Comparison of ENCODE assay signal across 15 mouse cellular contexts in the genomic region with DNA sequence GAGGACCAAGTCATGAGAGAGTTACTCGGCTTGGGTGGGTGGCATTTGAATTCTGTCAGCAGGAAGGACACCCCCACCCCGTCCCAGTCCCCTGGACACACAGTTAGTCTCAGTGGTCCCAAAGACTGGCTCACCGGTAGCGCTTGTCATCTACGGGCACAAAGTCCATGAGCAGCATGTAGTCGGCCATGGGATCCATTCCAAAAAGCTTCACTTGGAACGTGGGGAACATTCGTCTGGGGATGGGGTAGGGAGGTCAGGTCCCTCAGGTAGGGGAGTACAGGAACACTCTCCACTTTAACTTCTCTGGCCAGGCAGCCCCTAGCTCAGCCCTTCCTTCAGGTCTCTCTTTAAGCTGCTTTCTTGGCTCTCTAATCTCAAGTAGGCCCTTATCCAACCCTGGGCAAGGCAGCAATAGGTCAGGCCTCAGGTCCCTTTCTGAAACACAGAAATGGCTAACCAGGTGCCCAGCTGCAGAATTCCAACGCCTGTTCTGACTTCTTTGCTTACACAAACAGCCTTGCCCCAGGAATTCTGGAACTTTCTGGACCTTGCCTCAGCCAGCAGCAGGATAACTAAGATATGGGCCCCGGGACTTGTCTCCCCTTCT. TPM values are rescaled to one million over a fixed set of nuclear protein-coding genes. Genes with fewer than 3 reads are reported as not detected.
DNase-seq lines count a peak whose midpoint lies in the region; ATAC-seq and TF ChIP-seq lines count a peak whose summit lies in the region.
"Had no signal": no experiment of that assay in that cellular context is flagged by ENCODE, and none has a peak within 500 bp of the region (broad histone marks: within the 10 kb centered on the region; RNA-seq: fewer than 3 reads in every experiment).

No protein-coding gene starts in this region.

- no peak overlapping the region for H3K4me3 ChIP-seq in liver, embryonic 13.5 days (replicated peaks)
- no peak overlapping the region for H3K4me3 ChIP-seq in liver, embryonic 11.5 days (ENCODE audit: low read depth, low read length)
- H3K4me3 ChIP-seq in embryonic facial prominence, embryonic 12.5 days = peak overlapping the region; percentile 53
- H3K4me3 ChIP-seq in embryonic fibroblast, embryonic 13.5 days (ENCODE audit: insufficient read depth, low read length) = peak overlapping the region; percentile 19; the same call in 1 of the 2 replicates
- H3K4me3 ChIP-seq in limb, embryonic 15.5 days = peak overlapping the region; percentile 51
- H3K4me3 ChIP-seq: intestine, embryonic 15.5 days had no signal

- H3K9me3 ChIP-seq in liver, embryonic 13.5 days (replicated peaks) = no peaks in the 10 kb centered on the region
- no peaks in the 10 kb centered on the region for H3K9me3 ChIP-seq in liver, embryonic 11.5 days (ENCODE audit: control insufficient read depth, low read length)
- no peaks in the 10 kb centered on the region for H3K9me3 ChIP-seq in embryonic facial prominence, embryonic 12.5 days
- H3K9me3 ChIP-seq in limb, embryonic 15.5 days = no peaks in the 10 kb centered on the region
- H3K9me3 ChIP-seq: intestine, embryonic 15.5 days had no signal

- no peak for TF ChIP-seq CTCF in embryonic fibroblast, embryonic 13.5 days (IDR thresholded peaks at IDR 0.05; ENCODE audit: borderline replicate concordance, insufficient read depth, low read length)

- TF ChIP-seq POLR2A in embryonic fibroblast, embryonic 13.5 days (IDR thresholded peaks at IDR 0.05; ENCODE audit: low read depth, low read length) = no peak

- H3K36me3 ChIP-seq in liver, embryonic 13.5 days = no peaks in the 10 kb centered on the region
- no peaks in the 10 kb centered on the region for H3K36me3 ChIP-seq in liver, embryonic 11.5 days (ENCODE audit: control insufficient read depth, insufficient read depth, low read length)
- no peaks in the 10 kb centered on the region for H3K36me3 ChIP-seq in embryonic facial prominence, embryonic 12.5 days
- no peaks in the 10 kb centered on the region for H3K36me3 ChIP-seq in limb, embryonic 15.5 days
- H3K36me3 ChIP-seq: intestine, embryonic 15.5 days had no signal

- H3K27me3 ChIP-seq in liver, embryonic 13.5 days = peaks cover 100% of the 10 kb centered on the region
- peaks cover 100% of the 10 kb centered on the region for H3K27me3 ChIP-seq in liver, embryonic 11.5 days (replicated peaks; ENCODE audit: control insufficient read depth, insufficient read depth, low read length)
- H3K27me3 ChIP-seq in embryonic facial prominence, embryonic 12.5 days = peaks cover 99% of the 10 kb centered on the region
- peaks cover 100% of the 10 kb centered on the region for H3K27me3 ChIP-seq in limb, embryonic 15.5 days

- no peak overlapping the region for H3K27ac ChIP-seq in liver, embryonic 13.5 days
- H3K27ac ChIP-seq in liver, embryonic 11.5 days (ENCODE audit: low read depth, low read length) = no peak overlapping the region
- H3K27ac ChIP-seq in embryonic facial prominence, embryonic 12.5 days = no peak overlapping the region
- no peak overlapping the region for H3K27ac ChIP-seq in embryonic fibroblast, embryonic 13.5 days (ENCODE audit: insufficient read depth, low read length)
- no peak overlapping the region for H3K27ac ChIP-seq in limb, embryonic 15.5 days
- H3K27ac ChIP-seq: intestine, embryonic 15.5 days had no signal

- H3K9ac ChIP-seq in liver, embryonic 13.5 days = no peak overlapping the region
- H3K9ac ChIP-seq in liver, embryonic 11.5 days (ENCODE audit: low read depth, low read length) = no peak overlapping the region
- peak overlapping the region; percentile 72 for H3K9ac ChIP-seq in embryonic facial prominence, embryonic 12.5 days
- H3K9ac ChIP-seq in limb, embryonic 15.5 days = no peak overlapping the region
- H3K9ac ChIP-seq: intestine, embryonic 15.5 days had no signal

- WGBS in liver, embryonic 13.5 days (ENCODE audit: insufficient replicate concordance) = 21% methylated on average over 10 of the region's 10 CpGs
- WGBS in liver, embryonic 11.5 days = 24% methylated on average over 10 of the region's 10 CpGs
- WGBS in embryonic facial prominence, embryonic 12.5 days = 13% methylated on average over 10 of the region's 10 CpGs
- 43% methylated on average over 10 of the region's 10 CpGs for WGBS in limb, embryonic 15.5 days

- peak overlapping the region; percentile 52; the same call in 1 of the 2 replicates for H3K4me2 ChIP-seq in liver, embryonic 13.5 days
- H3K4me2 ChIP-seq in liver, embryonic 11.5 days = no peak overlapping the region
- peak overlapping the region; percentile 82 for H3K4me2 ChIP-seq in embryonic facial prominence, embryonic 12.5 days (replicated peaks)
- peak overlapping the region; percentile 88 for H3K4me2 ChIP-seq in limb, embryonic 15.5 days

- no peak for ATAC-seq in liver, embryonic 13.5 days (ENCODE audit: low read depth)
- ATAC-seq in liver, embryonic 11.5 days (replicated peaks; ENCODE audit: low FRiP score) = no peak
- ATAC-seq in embryonic facial prominence, embryonic 12.5 days (ENCODE audit: insufficient number of reproducible peaks, insufficient read depth, low FRiP score, low TSS enrichment) = no peak
- no peak for ATAC-seq in limb, embryonic 15.5 days (ENCODE audit: insufficient number of reproducible peaks, low FRiP score, low TSS enrichment, low read depth)
- ATAC-seq: forebrain, embryonic 14.5 days; intestine, embryonic 15.5 days had no signal

- peaks cover 38% of the 10 kb centered on the region for H3K4me1 ChIP-seq in liver, embryonic 13.5 days (replicated peaks)
- H3K4me1 ChIP-seq in liver, embryonic 11.5 days (replicated peaks; ENCODE audit: control insufficient read depth, insufficient read depth, low read length) = peaks cover 11% of the 10 kb centered on the region
- H3K4me1 ChIP-seq in embryonic facial prominence, embryonic 12.5 days = peaks cover 29% of the 10 kb centered on the region
- H3K4me1 ChIP-seq in embryonic fibroblast, embryonic 13.5 days (ENCODE audit: control insufficient read depth, insufficient read depth, low read length) = no peaks in the 10 kb centered on the region
- H3K4me1 ChIP-seq in limb, embryonic 15.5 days = peaks cover 56% of the 10 kb centered on the region

- DNase-seq in liver, embryonic 13.5 days = no peak
- no peak for DNase-seq in liver, embryonic 11.5 days (ENCODE audit: low spot score)
- DNase-seq in thymus, postnatal 25 days = no peak
- no peak for DNase-seq in embryo, embryonic 9.5 days (ENCODE audit: extremely low spot score)
- no peak for DNase-seq in adrenal gland, adult 2 months
- DNase-seq: adrenal gland, postnatal 14 days; lung, postnatal 4 days; spleen, adult 18-20 months had no signal

RNA-seq across cellular contexts. Expression of a gene that starts 5.5 kb away (rescaled TPM):
- 0.05 TPM in 1 of 2 replicates, not detected in the other for polyA plus RNA-seq in liver, embryonic 13.5 days (2015; fragmentation: Nextera tagmentation; extraction: Ambion mirVana)
- 0.17 and 0.43 TPM in 2 replicates for polyA plus RNA-seq in liver, embryonic 11.5 days (2014; fragmentation: Nextera tagmentation; extraction: Ambion mirVana)
- polyA plus RNA-seq in embryonic facial prominence, embryonic 12.5 days (2016; fragmentation: Nextera tagmentation; extraction: Ambion mirVana) = 19.6 and 21.9 TPM in 2 replicates
- 2.8 and 3.3 TPM in 2 replicates for polyA plus RNA-seq in embryonic fibroblast, embryonic 13.5 days (2011; ENCODE audit: insufficient read length, low read depth, missing spikeins)
- 6.0 and 6.4 TPM in 2 replicates for polyA plus RNA-seq in limb, embryonic 15.5 days (2015; fragmentation: Nextera tagmentation; extraction: Ambion mirVana)
- under 1 TPM in 1 of 2 experiments, not detected in 1; 0.28 TPM for total RNA-seq in adrenal gland, adult 2 months (2021)
- polyA plus RNA-seq in adrenal gland, adult 2 months (2012; rRNA removed) = 0.47 and 0.49 TPM in 2 replicates
- total RNA-seq: adrenal gland, postnatal 14 days; common myeloid progenitor, adult 5-6 weeks had no signal

RNA-seq across cellular contexts. Expression of a gene that starts 37.2 kb away (rescaled TPM):
- polyA plus RNA-seq in liver, embryonic 13.5 days (2015; fragmentation: Nextera tagmentation; extraction: Ambion mirVana) = 25.2 and 32.4 TPM in 2 replicates
- 42.4 and 46.3 TPM in 2 replicates for polyA plus RNA-seq in liver, embryonic 11.5 days (2014; fragmentation: Nextera tagmentation; extraction: Ambion mirVana)
- 4.3 and 4.7 TPM in 2 replicates for polyA plus RNA-seq in embryonic facial prominence, embryonic 12.5 days (2016; fragmentation: Nextera tagmentation; extraction: Ambion mirVana)
- 2.4 and 3.9 TPM in 2 replicates for polyA plus RNA-seq in embryonic fibroblast, embryonic 13.5 days (2011; ENCODE audit: insufficient read length, low read depth, missing spikeins)
- 3.0 and 3.4 TPM in 2 replicates for polyA plus RNA-seq in limb, embryonic 15.5 days (2015; fragmentation: Nextera tagmentation; extraction: Ambion mirVana)
- total RNA-seq in adrenal gland, adult 2 months (2021) = not detected
- polyA plus RNA-seq in adrenal gland, adult 2 months (2012; rRNA removed) = 2.1 and 4.0 TPM in 2 replicates

RNA-seq across cellular contexts. Expression of a gene that starts 41.2 kb away (rescaled TPM):
- polyA plus RNA-seq in liver, embryonic 13.5 days (2015; fragmentation: Nextera tagmentation; extraction: Ambion mirVana) = 0.14 and 0.78 TPM in 2 replicates
- polyA plus RNA-seq in liver, embryonic 11.5 days (2014; fragmentation: Nextera tagmentation; extraction: Ambion mirVana) = not detected in 2 replicates
- polyA plus RNA-seq in embryonic facial prominence, embryonic 12.5 days (2016; fragmentation: Nextera tagmentation; extraction: Ambion mirVana) = 8.1 and 10.4 TPM in 2 replicates
- 17.8 and 20.1 TPM in 2 replicates for polyA plus RNA-seq in embryonic fibroblast, embryonic 13.5 days (2011; ENCODE audit: insufficient read length, low read depth, missing spikeins)
- 5.5 and 6.9 TPM in 2 replicates for polyA plus RNA-seq in limb, embryonic 15.5 days (2015; fragmentation: Nextera tagmentation; extraction: Ambion mirVana)
- total RNA-seq in adrenal gland, adult 2 months (2021) = 1 to 10 TPM; 2.4 to 3.6 TPM
- polyA plus RNA-seq in adrenal gland, adult 2 months (2012; rRNA removed) = 3.7 and 4.0 TPM in 2 replicates
- total RNA-seq: common myeloid progenitor, adult 5-6 weeks had no signal
- polyA plus RNA-seq: thymus, postnatal 0 days had no signal

RNA-seq across cellular contexts. Expression of a gene that starts 44.7 kb away (rescaled TPM):
- polyA plus RNA-seq in liver, embryonic 13.5 days (2015; fragmentation: Nextera tagmentation; extraction: Ambion mirVana) = 2.4 and 2.6 TPM in 2 replicates
- 6.0 and 6.2 TPM in 2 replicates for polyA plus RNA-seq in liver, embryonic 11.5 days (2014; fragmentation: Nextera tagmentation; extraction: Ambion mirVana)
- 45.5 and 47.2 TPM in 2 replicates for polyA plus RNA-seq in embryonic facial prominence, embryonic 12.5 days (2016; fragmentation: Nextera tagmentation; extraction: Ambion mirVana)
- polyA plus RNA-seq in embryonic fibroblast, embryonic 13.5 days (2011; ENCODE audit: insufficient read length, low read depth, missing spikeins) = 82.3 and 89.3 TPM in 2 replicates
- polyA plus RNA-seq in limb, embryonic 15.5 days (2015; fragmentation: Nextera tagmentation; extraction: Ambion mirVana) = 59.4 and 62.8 TPM in 2 replicates
- 10 to 100 TPM; 12.6 to 12.9 TPM for total RNA-seq in adrenal gland, adult 2 months (2021)
- polyA plus RNA-seq in adrenal gland, adult 2 months (2012; rRNA removed) = 8.0 and 9.1 TPM in 2 replicates

Comparison
In these comparisons a context has a peak if more than half of its experiments do, and no peak if none do; other contexts are left out.
1. H3K4me3 ChIP-seq: peak in embryonic facial prominence, embryonic 12.5 days (single experiment), embryonic fibroblast, embryonic 13.5 days (single experiment) and limb, embryonic 15.5 days (single experiment); none in liver, embryonic 13.5 days (single experiment) and liver, embryonic 11.5 days (single experiment).